Mouse (Mus musculus): ENCODE measurements around the gene Vamp2. TPM values are rescaled to one million over a fixed set of nuclear protein-coding genes. Genes with fewer than 3 reads are reported as not detected.

Vamp2 gene
- polyA plus RNA-seq (2015; fragmentation: Nextera tagmentation; extraction: Ambion mirVana) = 12.5 and 15.9 TPM in 2 replicates

DNA sequence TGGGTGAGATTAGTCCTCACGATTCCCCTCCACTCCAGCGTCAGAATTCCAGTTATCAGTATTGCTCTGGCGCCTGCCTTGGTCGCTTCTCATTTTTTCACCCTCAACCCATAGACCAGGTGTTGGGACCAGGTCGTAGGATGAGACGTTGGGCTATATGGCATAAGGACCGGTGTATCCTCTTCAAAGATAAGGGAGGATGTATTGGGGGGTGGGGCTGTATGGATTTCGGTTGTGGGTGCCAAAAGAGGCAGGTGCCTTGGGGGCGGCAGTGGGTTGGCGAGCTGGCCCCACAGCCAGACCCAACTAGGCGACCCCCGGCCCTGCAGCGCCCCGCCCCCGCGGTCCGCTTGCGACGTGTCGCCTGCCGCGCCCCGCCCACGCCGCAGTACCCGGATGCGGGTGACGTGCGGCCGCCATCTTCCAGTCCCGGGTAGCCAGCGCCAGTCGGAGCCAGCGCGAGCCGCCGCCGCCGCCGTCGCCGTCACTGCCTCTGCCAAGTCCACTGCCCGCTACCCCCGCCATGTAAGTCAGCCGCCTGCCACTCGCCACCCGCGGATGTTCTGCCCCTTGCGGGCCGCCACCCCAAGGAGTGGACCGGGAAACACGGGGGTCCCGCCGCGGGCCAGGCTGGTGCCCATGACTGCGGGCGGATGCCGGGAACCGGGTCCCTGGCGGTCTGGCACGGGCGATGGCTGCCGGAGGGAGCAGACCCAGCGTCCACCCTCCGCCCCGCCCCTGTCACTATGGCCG lies at the start of gene Vamp2:
Gene Vamp2, plus strand, starts transcription at position 388 of the 753 bp plus-strand sequence.
- under 1% methylated on average over 63 of the region's 67 CpGs for WGBS (ENCODE audit: insufficient replicate concordance)
- Histone ChIP-seq H3K4me1 (replicated peaks) (peaks cover 49% of the 10 kb centered on the region), H3K36me3 (peaks cover 34% of the 10 kb centered on the region), H3K9me3 (replicated peaks) (no peaks in the 10 kb centered on the region), H3K4me2 (peak within 1 kb of the TSS; percentile 98), H3K27ac (peak within 1 kb of the TSS; percentile 94), H3K4me3 (replicated peaks) (peak within 1 kb of the TSS; percentile 99), H3K9ac (peak within 1 kb of the TSS; percentile 100), H3K27me3 (no peaks in the 10 kb centered on the region)
- ATAC-seq (ENCODE audit: low read depth) (peak; percentile 57), DNase-seq (peak; percentile 81)

DNA sequence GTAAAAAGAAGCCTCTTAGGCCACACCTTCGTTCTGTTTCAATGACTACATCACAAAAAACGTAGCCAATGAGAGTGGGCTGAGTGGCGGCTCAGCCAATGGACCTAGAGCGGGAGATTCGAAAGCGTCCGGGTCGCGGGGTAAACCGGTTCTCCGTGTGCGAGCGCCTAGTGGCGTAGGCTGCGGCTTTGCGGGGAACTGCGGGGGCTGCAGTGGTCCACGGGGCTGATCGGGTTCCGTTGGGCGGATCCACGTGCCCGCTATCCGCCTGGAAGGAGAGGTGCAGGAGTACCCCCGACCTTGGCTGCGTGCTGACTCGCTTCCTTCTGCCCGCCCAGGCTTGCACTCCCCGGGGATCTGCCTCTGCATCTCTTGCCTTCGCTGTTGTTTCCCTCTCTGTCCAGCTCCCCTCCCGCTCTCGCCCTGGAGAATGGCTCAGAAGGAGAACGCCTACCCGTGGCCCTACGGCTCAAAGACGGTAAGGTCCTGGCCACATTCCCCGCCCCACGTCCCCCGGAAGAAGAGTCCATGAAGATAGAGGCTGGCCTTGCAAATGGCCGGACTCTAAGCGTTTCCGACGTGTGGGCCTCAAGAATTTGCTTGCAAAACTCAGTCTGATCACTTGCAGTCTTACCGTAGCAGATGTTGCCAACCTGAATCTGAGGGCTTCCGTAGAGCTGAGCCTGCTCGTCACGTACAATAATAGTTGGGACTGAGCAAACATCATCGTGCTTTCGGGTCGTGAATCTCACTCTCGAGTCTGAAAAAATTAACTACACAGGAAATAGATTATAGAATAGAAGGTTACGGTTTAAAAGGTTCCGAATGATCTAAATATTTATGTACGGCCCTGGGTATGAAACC lies 42.5 kb upstream of the Vamp2 start, which contains the start of gene Aurkb:
Gene Aurkb, plus strand, starts transcription at position 117 of the 864 bp plus-strand sequence.
- Histone ChIP-seq H3K4me3 (replicated peaks) (peak within 1 kb of the TSS; percentile 90), H3K9me3 (replicated peaks) (no peaks in the 10 kb centered on the region), H3K4me1 (replicated peaks) (peaks cover 58% of the 10 kb centered on the region), H3K27me3 (no peaks in the 10 kb centered on the region), H3K4me2 (peak within 1 kb of the TSS; percentile 80), H3K9ac (peak within 1 kb of the TSS; percentile 96), H3K36me3 (peaks cover 36% of the 10 kb centered on the region), H3K27ac (peak within 1 kb of the TSS; percentile 95)
- WGBS (ENCODE audit: insufficient replicate concordance) = under 1% methylated on average over 54 of the region's 54 CpGs
- DNase-seq = peak; percentile 84
- ATAC-seq (ENCODE audit: low read depth) = peak; percentile 85

GRCm38 (mm10) chr11:69046395-69046774 lies 41.9 kb upstream of the Vamp2 start:
- Histone ChIP-seq H3K4me1 (replicated peaks) (peaks cover 60% of the 10 kb centered on the region), H3K9me3 (replicated peaks) (no peaks in the 10 kb centered on the region)

DNA sequence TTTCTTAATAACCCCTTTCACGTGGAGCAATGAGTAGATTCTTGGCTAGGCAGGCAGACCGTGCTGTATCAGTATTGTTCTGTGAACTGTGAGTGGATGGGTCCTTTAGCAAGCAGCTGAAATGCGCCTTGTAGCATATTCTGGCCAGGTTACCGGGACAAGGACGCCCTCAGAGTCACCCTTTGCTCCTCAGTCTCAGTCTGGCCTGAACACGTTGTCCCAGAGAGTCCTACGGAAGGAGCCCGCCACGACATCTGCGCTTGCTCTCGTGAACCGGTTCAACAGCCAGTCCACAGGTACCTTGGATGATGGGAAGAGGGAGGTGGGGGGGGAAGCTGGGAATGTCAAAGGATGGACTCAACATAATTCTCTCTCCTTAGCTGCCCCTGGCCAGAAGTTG lies 40.7 kb upstream of the Vamp2 start:
- Histone ChIP-seq H3K9ac (peak overlapping the region; percentile 96), H3K27ac (peak overlapping the region; percentile 41; the same call in 1 of the 2 replicates), H3K4me3 (replicated peaks) (peak overlapping the region; percentile 90)

More at GRCm38 (mm10) chr11:69046395-69046774, 41.9 kb upstream of the Vamp2 start:
- no peak for ATAC-seq (ENCODE audit: low read depth)
- Histone ChIP-seq H3K36me3 (peaks cover 42% of the 10 kb centered on the region), H3K27me3 (no peaks in the 10 kb centered on the region), H3K4me2 (peak overlapping the region; percentile 80), H3K4me3 (replicated peaks) (peak overlapping the region; percentile 90), H3K9ac (peak overlapping the region; percentile 96), H3K27ac (peak overlapping the region; percentile 95)
- WGBS (ENCODE audit: insufficient replicate concordance) = 9% methylated on average over 9 of the region's 9 CpGs
- DNase-seq = no peak

DNA sequence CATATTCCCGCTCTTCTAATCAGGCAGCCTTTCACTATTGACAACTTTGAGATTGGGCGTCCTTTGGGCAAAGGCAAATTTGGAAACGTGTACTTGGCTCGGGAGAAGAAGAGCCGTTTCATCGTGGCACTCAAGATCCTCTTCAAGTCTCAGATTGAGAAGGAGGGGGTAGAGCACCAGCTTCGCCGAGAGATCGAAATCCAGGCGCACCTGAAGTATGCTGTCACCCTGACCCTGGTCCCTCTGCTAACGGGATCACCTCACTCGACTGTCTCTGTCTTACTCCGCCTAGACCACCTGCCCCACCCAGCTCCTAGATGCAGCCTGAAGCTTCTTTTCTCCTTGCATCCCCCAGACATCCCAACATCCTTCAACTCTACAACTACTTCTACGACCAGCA lies 40.1 kb upstream of the Vamp2 start:
- Histone ChIP-seq H3K27ac (no peak overlapping the region), H3K4me3 (replicated peaks) (peak overlapping the region; percentile 90), H3K4me1 (replicated peaks) (peaks cover 65% of the 10 kb centered on the region), H3K9me3 (replicated peaks) (no peaks in the 10 kb centered on the region), H3K9ac (no peak overlapping the region), H3K4me2 (peak overlapping the region; percentile 80), H3K36me3 (peaks cover 56% of the 10 kb centered on the region), H3K27me3 (no peaks in the 10 kb centered on the region)
- no peak for DNase-seq
- ATAC-seq (ENCODE audit: low read depth) = no peak
- 86% methylated on average over 14 of the region's 14 CpGs for WGBS (ENCODE audit: insufficient replicate concordance)

More for the DNA sequence above, 40.7 kb upstream of the Vamp2 start:
- Histone ChIP-seq H3K27me3 (no peaks in the 10 kb centered on the region), H3K4me1 (replicated peaks) (peaks cover 60% of the 10 kb centered on the region), H3K36me3 (peaks cover 54% of the 10 kb centered on the region), H3K4me2 (peak overlapping the region; percentile 80), H3K9me3 (replicated peaks) (no peaks in the 10 kb centered on the region)
- ATAC-seq (ENCODE audit: low read depth) (no peak), DNase-seq (no peak)
- 90% methylated on average over 12 of the region's 12 CpGs for WGBS (ENCODE audit: insufficient replicate concordance)

DNA sequence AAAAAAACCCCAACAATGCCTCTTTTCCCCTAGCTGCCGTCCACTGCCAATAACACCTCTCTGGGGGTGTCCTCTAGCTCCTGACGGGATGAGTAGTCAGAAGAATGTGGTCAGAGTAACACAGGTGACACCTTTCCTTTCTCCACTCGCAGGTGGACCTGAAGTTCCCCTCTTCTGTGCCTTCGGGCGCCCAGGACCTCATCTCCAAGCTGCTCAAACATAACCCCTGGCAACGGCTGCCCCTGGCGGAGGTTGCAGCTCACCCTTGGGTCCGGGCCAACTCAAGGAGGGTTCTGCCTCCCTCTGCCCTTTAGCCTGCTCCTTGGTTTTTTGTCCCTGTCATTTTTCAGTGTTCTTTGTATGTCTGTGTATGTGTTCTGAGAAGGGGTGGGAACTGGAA lies 37.5 kb upstream of the Vamp2 start:
- Histone ChIP-seq H3K36me3 (peaks cover 68% of the 10 kb centered on the region), H3K9me3 (replicated peaks) (no peaks in the 10 kb centered on the region), H3K4me2 (no peak overlapping the region), H3K4me1 (replicated peaks) (peaks cover 54% of the 10 kb centered on the region), H3K27me3 (no peaks in the 10 kb centered on the region), H3K9ac (no peak overlapping the region), H3K27ac (no peak overlapping the region), H3K4me3 (replicated peaks) (peak overlapping the region; percentile 6; the same call in 1 of the 2 replicates)
- DNase-seq = no peak
- ATAC-seq (ENCODE audit: low read depth) = no peak
- 90% methylated on average over 8 of the region's 8 CpGs for WGBS (ENCODE audit: insufficient replicate concordance)

- Histone ChIP-seq H3K9me3 (replicated peaks) (no peaks in the 10 kb centered on the region), H3K36me3 (peaks cover 68% of the 10 kb centered on the region), H3K9ac (no peak overlapping the region), H3K4me2 (no peak overlapping the region), H3K27ac (no peak overlapping the region), H3K4me1 (replicated peaks) (peaks cover 50% of the 10 kb centered on the region), H3K4me3 (replicated peaks) (no peak overlapping the region), H3K27me3 (no peaks in the 10 kb centered on the region)
- 77% methylated on average over 4 of the region's 4 CpGs for WGBS (ENCODE audit: insufficient replicate concordance)
- no peak for ATAC-seq (ENCODE audit: low read depth)
- no peak for DNase-seq
These were observed 36.5 kb upstream of the Vamp2 start for GRCm38 (mm10) chr11:69051771-69052170.

DNA sequence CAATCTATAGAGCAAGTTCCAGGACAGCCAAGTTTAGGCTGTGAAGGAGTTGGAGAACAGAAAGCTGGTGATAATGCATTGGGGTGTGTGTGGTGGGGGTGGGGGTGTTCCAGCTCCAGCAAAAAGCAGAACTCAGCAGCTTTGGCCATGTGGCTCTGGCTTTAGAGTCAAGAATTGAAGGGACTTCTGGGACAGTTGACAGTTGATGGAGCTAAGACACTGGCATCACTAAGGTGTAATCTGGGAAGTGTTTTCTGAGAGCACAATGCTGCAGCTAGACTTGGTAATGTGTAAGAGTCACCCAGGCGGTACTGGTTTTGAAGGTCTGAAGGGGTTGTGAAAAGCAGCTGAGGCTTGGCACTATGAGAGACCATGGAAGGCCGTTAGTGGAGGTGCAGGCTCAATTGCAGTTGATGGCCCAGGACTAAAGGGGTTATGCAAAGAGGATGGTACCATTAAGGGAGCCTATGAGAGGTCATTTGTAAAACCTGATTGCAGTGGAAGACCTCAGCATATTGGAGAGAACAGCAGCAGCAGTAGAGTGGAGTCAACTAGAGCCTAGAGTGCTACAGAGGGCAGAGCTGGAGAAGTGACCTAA lies 35.4 kb upstream of the Vamp2 start:
- H3K27me3 ChIP-seq = no peaks in the 10 kb centered on the region
- peaks cover 60% of the 10 kb centered on the region for H3K36me3 ChIP-seq
- no peaks in the 10 kb centered on the region for H3K9me3 ChIP-seq (replicated peaks)
- WGBS (ENCODE audit: insufficient replicate concordance) = 88% methylated on average over 2 of the region's 2 CpGs
- no peak overlapping the region for H3K4me2 ChIP-seq
- H3K4me1 ChIP-seq (replicated peaks) = peaks cover 42% of the 10 kb centered on the region
- H3K9ac ChIP-seq = no peak overlapping the region
- ATAC-seq (ENCODE audit: low read depth) (no peak), DNase-seq (no peak)
- no peak overlapping the region for H3K27ac ChIP-seq
- no peak overlapping the region for H3K4me3 ChIP-seq (replicated peaks)

- Histone ChIP-seq H3K36me3 (peaks cover 51% of the 10 kb centered on the region), H3K27me3 (no peaks in the 10 kb centered on the region), H3K27ac (no peak overlapping the region), H3K4me3 (replicated peaks) (no peak overlapping the region), H3K9ac (no peak overlapping the region), H3K4me2 (no peak overlapping the region), H3K9me3 (replicated peaks) (no peaks in the 10 kb centered on the region), H3K4me1 (replicated peaks) (peaks cover 42% of the 10 kb centered on the region)
- 62% methylated on average over 3 of the region's 3 CpGs for WGBS (ENCODE audit: insufficient replicate concordance)
- DNase-seq (no peak), ATAC-seq (ENCODE audit: low read depth) (no peak)
These were observed 34.4 kb upstream of the Vamp2 start for GRCm38 (mm10) chr11:69053848-69054247.

DNA sequence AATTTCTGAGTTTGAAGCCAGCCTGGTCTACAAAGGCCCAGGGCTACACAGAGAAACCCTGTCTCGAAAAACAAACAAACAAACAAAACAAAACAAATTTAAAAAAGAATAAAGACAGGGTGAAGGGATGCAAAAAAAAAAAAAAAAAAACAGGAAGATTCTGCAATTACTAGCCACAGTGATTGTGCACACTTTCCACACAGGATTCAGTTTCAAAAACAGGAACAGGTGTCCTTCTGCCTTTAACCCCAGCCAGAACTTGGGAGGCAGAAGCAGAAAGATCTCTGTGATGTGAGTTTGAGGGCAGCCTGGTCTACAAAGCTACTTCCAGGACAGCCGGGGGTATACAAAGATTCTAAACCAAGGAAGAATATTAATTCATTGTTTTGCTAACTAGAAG lies 30.0 kb upstream of the Vamp2 start:
- DNase-seq (no peak), ATAC-seq (ENCODE audit: low read depth) (no peak)
- peak overlapping the region; percentile 85 for H3K9ac ChIP-seq
- H3K4me1 ChIP-seq (replicated peaks) = peaks cover 40% of the 10 kb centered on the region
- peak overlapping the region; percentile 99 for H3K4me2 ChIP-seq
- H3K9me3 ChIP-seq (replicated peaks) = no peaks in the 10 kb centered on the region
- H3K4me3 ChIP-seq (replicated peaks) = peak overlapping the region; percentile 96
- 68% methylated on average over 2 of the region's 2 CpGs for WGBS (ENCODE audit: insufficient replicate concordance)
- no peaks in the 10 kb centered on the region for H3K27me3 ChIP-seq
- peaks cover 11% of the 10 kb centered on the region for H3K36me3 ChIP-seq
- H3K27ac ChIP-seq = peak overlapping the region; percentile 91
